Mouse (Mus musculus) left cerebral cortex, postnatal 10 days (tissue): ENCODE measurements around the gene Stxbp1. TPM values are rescaled to one million over a fixed set of nuclear protein-coding genes. Genes with fewer than 3 reads are reported as not detected.
A peak's percentile ranks its signal among the peaks of the same experiment; 100 is the strongest.

Source experiments
- DNase-seq, 2 experiments: peaks; one replicate each; pipeline ENCODE4 v3.0.0; 2021 to 2022; ENCODE audit warnings: low spot score in 2 of 2, mixed read lengths in 1 of 2; ENCODE audit errors: extremely low spot score in 1 of 2
- intact Hi-C: fragments of 180-260 bp; cut with DNase I; formaldehyde crosslinking; loops from one replicate; pipeline ENCODE4 v1.15.1; 2025
- total RNA-seq, 2 experiments: library from RNA; stranded (reverse); gene quantifications; 2 replicates each; pipeline ENCODE4 v1.2.3; 2021

The Stxbp1 gene
- total RNA-seq, 2 experiments from 2014 or later: 862 to 881 TPM

DNA sequence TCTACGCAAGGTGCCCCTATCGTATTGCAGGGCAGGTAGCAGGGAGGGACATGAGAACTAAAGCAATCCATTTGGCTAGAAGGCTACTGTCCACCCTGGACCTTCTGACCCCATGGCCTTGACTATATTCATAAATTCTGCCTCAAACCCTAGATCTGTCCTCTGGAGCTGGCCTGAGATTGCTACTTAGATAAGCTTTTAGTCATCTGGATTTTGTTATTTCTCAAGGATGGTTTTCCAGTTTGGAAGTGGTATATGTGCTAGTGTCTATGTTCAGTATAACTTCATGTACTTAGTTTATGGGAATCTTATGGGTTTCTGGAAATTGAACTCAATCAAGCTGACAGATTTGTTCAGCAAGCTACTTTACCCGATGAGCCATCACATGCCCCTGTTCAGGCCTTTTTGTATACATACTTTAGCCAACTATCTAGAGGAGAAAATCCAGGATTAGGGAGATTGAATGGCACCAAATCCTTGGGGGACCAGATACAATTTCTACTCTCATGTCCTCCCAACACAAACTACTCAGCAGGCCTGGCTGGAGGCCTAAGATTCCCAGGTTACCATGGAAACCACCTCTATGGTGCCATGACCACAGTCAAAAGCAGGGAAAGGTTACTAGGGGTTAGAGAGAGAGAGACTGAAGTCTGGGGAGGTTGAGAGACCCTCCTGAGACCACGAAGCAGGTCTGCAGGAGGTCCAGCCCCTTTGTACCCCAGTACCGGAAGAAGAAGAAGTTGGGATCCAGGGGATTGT lies 77.5 kb downstream of the Stxbp1 start:
- DNase-seq: no peak
- intact Hi-C loops: no loop called here

GRCm38 (mm10) chr2:32768661-32769285 lies 78.3 kb downstream of the Stxbp1 start:
- peak in 1 of 2 experiments; percentile 59 for DNase-seq
- intact Hi-C loops: no loop called here

GRCm38 (mm10) chr2:32767241-32767640 lies 79.8 kb downstream of the Stxbp1 start:
- peak in 1 of 2 experiments; percentile 43 for DNase-seq
- intact Hi-C loops: no loop called here

DNA sequence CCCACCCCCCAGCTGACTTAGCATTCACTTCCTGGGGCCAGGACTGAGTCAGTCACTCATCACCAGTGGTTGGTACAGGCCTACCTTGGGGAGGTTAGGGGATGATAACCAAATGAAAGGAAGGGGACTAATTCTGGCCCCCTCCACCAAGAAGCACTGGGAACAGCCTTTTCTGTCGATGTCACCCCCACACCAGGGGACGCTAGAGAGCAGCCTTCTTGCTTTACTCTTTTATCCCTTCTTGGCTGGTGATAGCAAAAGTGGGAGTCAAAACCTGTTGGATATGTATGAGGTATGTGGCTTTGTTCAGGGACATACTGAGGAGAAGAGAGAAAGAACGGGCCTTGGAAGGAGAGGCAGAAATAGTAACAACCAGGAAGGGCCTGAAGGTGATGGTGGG lies 83.7 kb downstream of the Stxbp1 start:
- intact Hi-C loops: no loop called here
- DNase-seq: no peak

GRCm38 (mm10) chr2:32761859-32762258 lies 85.2 kb downstream of the Stxbp1 start:
- DNase-seq: no peak
- intact Hi-C loops: no loop called here

DNA sequence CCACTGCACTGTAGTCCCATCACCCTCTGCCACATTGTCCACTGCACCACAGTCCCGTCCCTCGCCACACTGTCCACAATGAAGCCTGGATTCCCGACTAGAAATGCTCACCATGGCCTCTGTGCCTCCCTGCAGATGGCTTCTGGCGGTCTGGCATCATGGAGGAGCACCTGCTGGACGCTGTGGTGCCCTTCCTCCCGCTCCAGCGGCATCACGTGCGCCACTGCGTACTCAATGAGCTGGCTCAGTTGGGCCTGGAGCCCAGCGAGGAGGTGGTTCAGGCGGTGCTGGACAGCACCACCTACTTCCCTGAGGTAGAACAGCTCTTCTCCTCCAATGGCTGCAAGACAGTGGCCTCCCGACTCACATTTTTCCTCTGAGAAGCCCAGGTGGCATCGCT lies 85.7 kb downstream of the Stxbp1 start:
- no peak for DNase-seq
- intact Hi-C loops: no loop called here

GRCm38 (mm10) chr2:32759001-32759400 lies 88.0 kb downstream of the Stxbp1 start:
- no peak for DNase-seq
- intact Hi-C loops: no loop called here

- DNase-seq: no peak
- intact Hi-C loops: no loop called here
These were observed 88.5 kb downstream of the Stxbp1 start for GRCm38 (mm10) chr2:32758503-32758902.

- intact Hi-C loops: loop anchor here (1.0 kb wide), 1 partner anchor 44 kb away; the partner anchor contains the start of gene Cdk9
- DNase-seq: peak; percentile 96 to 98
These were observed 89.8 kb downstream of the Stxbp1 start, which contains the start of gene Tor2a for GRCm38 (mm10) chr2:32757056-32757845. Tor2a (plus strand) TSS chr2:32757234.

DNA sequence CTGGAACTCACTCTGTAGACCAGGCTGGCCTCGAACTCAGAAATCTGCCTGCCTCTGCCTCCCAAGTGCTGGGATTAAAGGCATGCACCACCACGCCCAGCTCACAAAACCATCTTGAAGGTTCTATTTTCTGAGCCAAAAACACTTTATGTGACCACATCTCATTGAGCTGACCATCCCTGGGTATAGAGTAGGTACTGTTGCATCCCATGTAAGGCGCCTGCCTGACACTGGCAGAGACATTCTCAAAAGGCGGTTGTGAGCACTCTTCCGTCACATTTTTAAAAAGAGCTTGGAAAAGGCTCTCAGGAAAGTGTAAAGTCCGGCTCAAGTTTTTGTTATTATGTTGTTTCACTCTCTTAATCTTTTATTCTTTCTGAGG lies 90.4 kb downstream of the Stxbp1 start:
- intact Hi-C loops: loop anchor here (1.0 kb wide), 1 partner anchor 43 kb away; the partner anchor contains the start of gene Cdk9
- no peak for DNase-seq

- no peak for DNase-seq
- intact Hi-C loops: no loop called here
These were observed 94.9 kb downstream of the Stxbp1 start for GRCm38 (mm10) chr2:32752181-32752580.

DNA sequence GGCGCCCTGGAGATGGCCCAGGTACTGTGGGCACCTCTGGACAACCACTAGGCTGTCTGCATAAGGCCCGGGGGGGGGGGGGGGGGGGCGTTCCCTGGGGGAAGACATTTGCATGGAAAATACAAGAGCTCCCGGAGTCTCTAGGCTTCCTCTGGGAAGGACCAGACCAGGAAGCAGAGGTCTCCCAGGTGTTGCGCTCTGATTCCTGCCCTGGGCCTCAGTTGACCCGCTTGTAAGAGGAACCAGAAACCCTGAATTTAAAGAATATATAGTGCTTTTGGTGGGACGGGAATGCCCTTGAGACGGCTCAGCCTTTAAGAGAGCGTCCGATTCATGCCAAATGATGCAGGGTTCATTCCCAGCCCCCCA lies 95.4 kb downstream of the Stxbp1 start:
- intact Hi-C loops: no loop called here
- no peak for DNase-seq

GRCm38 (mm10) chr2:32750887-32751664 lies 96.0 kb downstream of the Stxbp1 start:
- intact Hi-C loops: no loop called here
- no peak for DNase-seq

- no peak for DNase-seq
- intact Hi-C loops: no loop called here
These were observed 96.8 kb downstream of the Stxbp1 start for GRCm38 (mm10) chr2:32750199-32750598.

- intact Hi-C loops: no loop called here
- no peak for DNase-seq
These were observed 98.0 kb downstream of the Stxbp1 start for GRCm38 (mm10) chr2:32749082-32749481.

DNA sequence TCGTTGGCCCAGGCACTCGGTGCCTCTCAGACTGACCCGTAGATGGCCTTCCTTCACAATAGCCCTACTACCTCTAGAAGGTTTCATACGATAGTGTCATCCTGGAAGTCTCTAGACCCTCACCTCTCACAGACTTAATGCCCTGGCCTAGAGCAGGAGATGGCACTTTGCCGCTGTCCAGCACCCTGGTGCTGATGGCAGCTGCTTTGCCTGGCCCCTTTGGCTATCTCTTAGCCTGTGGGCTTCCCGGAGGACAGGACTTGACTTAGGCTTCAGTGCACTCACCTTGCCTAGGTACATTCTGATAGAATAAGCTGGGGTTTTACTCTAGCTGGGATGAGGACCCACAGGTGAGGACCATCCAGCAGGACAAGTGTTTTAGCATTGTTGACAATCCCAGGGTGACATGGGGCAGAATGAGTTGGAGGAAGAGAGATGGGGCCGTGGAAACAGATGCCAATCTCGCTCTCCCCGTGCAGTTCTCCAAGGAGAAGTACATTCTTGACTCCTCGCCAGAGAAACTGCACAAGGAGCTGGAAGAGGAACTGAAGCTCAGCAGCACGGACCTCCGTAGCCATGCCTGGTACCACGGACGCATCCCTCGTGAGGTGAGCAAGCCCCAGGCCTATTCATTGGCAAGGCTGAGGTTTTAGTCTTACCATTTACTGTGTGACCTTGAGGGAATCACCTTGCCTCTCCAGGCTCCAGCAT lies 102.6 kb downstream of the Stxbp1 start:
- no peak for DNase-seq
- intact Hi-C loops: no loop called here

- intact Hi-C loops: no loop called here
- DNase-seq: peak; percentile 80 to 83
These were observed 104.9 kb downstream of the Stxbp1 start for GRCm38 (mm10) chr2:32742173-32742531.
